Mouse (Mus musculus) cortical plate, adult 2 months (tissue): ENCODE data around the gene Pop4.

Source experiments
- CTCF ChIP-seq: fragments of 200-500 bp; IDR thresholded peaks from 2 replicates; pipeline ENCODE4 v1.5.1; 2011; ENCODE audit warnings: mild to moderate bottlenecking, control low read depth, low read length; ENCODE audit not compliant: insufficient read depth; ENCODE audit errors: extremely low read depth
- POLR2A ChIP-seq: fragments of 200-500 bp; IDR thresholded peaks from 2 replicates; pipeline ENCODE4 v1.6.1; 2011; ENCODE audit warnings: mild to moderate bottlenecking, low read length, control low read depth; ENCODE audit not compliant: insufficient read depth; ENCODE audit errors: extremely low read depth

DNA sequence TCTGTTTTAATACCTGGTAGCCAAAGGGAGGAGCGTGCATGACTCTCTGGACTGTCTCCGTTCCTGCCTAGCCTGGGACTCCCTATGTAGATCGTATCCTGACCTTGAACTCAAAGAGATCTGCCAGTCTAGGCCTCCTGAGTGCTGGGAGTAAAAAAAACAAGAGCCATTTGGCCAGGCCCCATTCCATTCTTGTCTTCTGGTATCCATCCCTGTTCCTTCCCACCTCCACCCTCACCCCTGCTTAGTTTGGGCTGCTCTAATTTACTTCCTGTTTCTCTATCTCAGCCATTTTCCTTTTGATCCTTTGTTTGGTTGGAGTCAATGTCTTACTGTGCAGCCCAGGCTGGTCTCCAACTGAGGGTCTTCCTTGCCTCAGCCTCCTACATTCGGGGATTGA, 28.8 kb downstream of the Pop4 start:
- TF ChIP-seq CTCF (no peak), POLR2A (no peak)
